Mouse (Mus musculus) embryonic fibroblast, embryonic 13.5 days (primary cell): ENCODE results near the gene Fdxr.

ENCODE experiments used
- CTCF ChIP-seq: IDR thresholded peaks from 2 replicates; pipeline ENCODE4 v1.5.1; 2011; ENCODE audit warnings: mild to moderate bottlenecking, control low read depth, low read length, moderate library complexity, borderline replicate concordance; ENCODE audit not compliant: insufficient read depth
- POLR2A ChIP-seq: IDR thresholded peaks from 2 replicates; pipeline ENCODE4 v1.6.1; 2011; ENCODE audit warnings: low read depth, mild to moderate bottlenecking, control low read depth, low read length, moderate library complexity

- TF ChIP-seq CTCF (no peak), POLR2A (no peak)
Measured at GRCm38 (mm10) chr11:115318245-115319027, 41.6 kb upstream of the Fdxr start.
